In the genomic region with DNA sequence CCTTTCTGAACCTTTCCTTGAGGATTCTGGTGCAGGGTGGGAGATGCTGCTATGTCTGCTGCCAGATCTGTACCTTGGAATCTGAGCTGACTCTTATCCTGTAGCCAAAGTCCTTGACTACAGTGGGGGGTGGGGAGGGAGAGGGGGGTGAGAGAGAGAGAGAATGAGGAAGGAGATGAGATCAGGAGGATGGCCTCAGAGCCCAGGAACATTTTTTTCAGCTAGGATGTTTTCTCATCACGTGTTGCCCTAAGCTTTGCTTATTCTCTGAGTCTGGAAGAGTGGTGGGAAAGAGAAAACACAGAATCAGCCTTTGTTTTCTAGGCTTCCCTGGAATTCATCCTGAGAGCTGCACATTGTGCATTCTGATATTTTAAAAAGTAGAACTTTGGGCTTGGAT, we compare ENCODE assay signal across 8 mouse cellular contexts. TPM values are rescaled to one million over a fixed set of nuclear protein-coding genes. Genes with fewer than 3 reads are reported as not detected.
DNase-seq lines count a peak whose midpoint lies in the region; ATAC-seq and TF ChIP-seq lines count a peak whose summit lies in the region.

No protein-coding gene starts in this region.

- no peak for DNase-seq in spleen, adult 2 months (ENCODE audit: low read depth in 1 of 2, low spot score in 2 of 2)
- no peak for DNase-seq in spleen, adult 18-20 months
- DNase-seq in limb, embryonic 14.5 days (ENCODE audit: low spot score), result no peak
- DNase-seq in left cerebral cortex, postnatal 36 days (ENCODE audit: low spot score in 2 of 2), result no peak
- no peak for DNase-seq in cerebellum, adult 9-11 months
- no peak for DNase-seq in cerebellum, adult 11-12 months

- no peak for ATAC-seq in forebrain, embryonic 15.5 days (replicated peaks)
- no peak for ATAC-seq in limb, embryonic 14.5 days (ENCODE audit: low FRiP score, low read depth)
- no peak for ATAC-seq in stomach, embryonic 16.5 days (ENCODE audit: insufficient read depth, low FRiP score)

- H3K36me3 ChIP-seq in spleen, adult 2 months (ENCODE audit: control insufficient read depth, insufficient read depth, low read length), result peaks cover 5% of the 10 kb centered on the region; the same call in 1 of the 2 replicates
- H3K36me3 ChIP-seq in forebrain, embryonic 15.5 days, result no peaks in the 10 kb centered on the region
- peaks cover 21% of the 10 kb centered on the region; the same call in 1 of the 2 replicates for H3K36me3 ChIP-seq in limb, embryonic 14.5 days (ENCODE audit: control insufficient read depth, insufficient read depth, low read length)
- no peaks in the 10 kb centered on the region for H3K36me3 ChIP-seq in stomach, embryonic 16.5 days (ENCODE audit: control insufficient read depth, insufficient read depth, low read length)

- peak overlapping the region; percentile 6; the same call in 1 of the 2 replicates for H3K27ac ChIP-seq in spleen, adult 2 months (ENCODE audit: insufficient read depth, low read length)
- no peak overlapping the region for H3K27ac ChIP-seq in forebrain, embryonic 15.5 days (replicated peaks)
- H3K27ac ChIP-seq in limb, embryonic 14.5 days (replicated peaks; ENCODE audit: low read depth, low read length), result no peak overlapping the region
- H3K27ac ChIP-seq in stomach, embryonic 16.5 days (ENCODE audit: low read length), result no peak overlapping the region

- no peaks in the 10 kb centered on the region for H3K4me1 ChIP-seq in spleen, adult 2 months (ENCODE audit: control insufficient read depth, insufficient read depth, insufficient read length)
- H3K4me1 ChIP-seq in forebrain, embryonic 15.5 days, result peaks cover 41% of the 10 kb centered on the region
- peaks cover 23% of the 10 kb centered on the region for H3K4me1 ChIP-seq in limb, embryonic 14.5 days (ENCODE audit: control insufficient read depth, insufficient read depth, low read length)
- peaks cover 26% of the 10 kb centered on the region for H3K4me1 ChIP-seq in stomach, embryonic 16.5 days (ENCODE audit: control insufficient read depth, insufficient read depth, low read length)

- H3K9me3 ChIP-seq in forebrain, embryonic 15.5 days, result no peaks in the 10 kb centered on the region
- H3K9me3 ChIP-seq in limb, embryonic 14.5 days (ENCODE audit: control insufficient read depth, low read length), result no peaks in the 10 kb centered on the region
- H3K9me3 ChIP-seq in stomach, embryonic 16.5 days (replicated peaks; ENCODE audit: control insufficient read depth, low read length), result no peaks in the 10 kb centered on the region

- whole genome bisulfite sequencing in spleen, adult 2 months, result 26% methylated on average over 1 of the region's 1 CpGs
- 19% methylated on average over 1 of the region's 1 CpGs for WGBS in forebrain, embryonic 15.5 days
- WGBS in limb, embryonic 14.5 days, result 63% methylated on average over 1 of the region's 1 CpGs
- 0% methylated on average over 1 of the region's 1 CpGs for WGBS in stomach, embryonic 16.5 days

- TF ChIP-seq POLR2A in spleen, adult 2 months (IDR thresholded peaks at IDR 0.05; ENCODE audit: low read depth, low read length), result no peak
- TF ChIP-seq POLR2A in limb, embryonic 14.5 days (IDR thresholded peaks at IDR 0.05; ENCODE audit: borderline replicate concordance, extremely low read depth, insufficient read depth, insufficient read length), result no peak

- H3K4me3 ChIP-seq in spleen, adult 2 months (ENCODE audit: extremely low read depth, insufficient read depth, insufficient read length), result no peak overlapping the region; the same call in 1 of the 2 replicates
- H3K4me3 ChIP-seq in forebrain, embryonic 15.5 days, result peak overlapping the region; percentile 81
- H3K4me3 ChIP-seq in limb, embryonic 14.5 days (replicated peaks; ENCODE audit: low read length), result peak overlapping the region; percentile 92; the same call in 1 of the 2 replicates
- H3K4me3 ChIP-seq in stomach, embryonic 16.5 days (replicated peaks; ENCODE audit: low read length), result peak overlapping the region; percentile 80

- peak overlapping the region; percentile 81 for H3K4me2 ChIP-seq in forebrain, embryonic 15.5 days (replicated peaks)
- peak overlapping the region; percentile 54 for H3K4me2 ChIP-seq in limb, embryonic 14.5 days (replicated peaks; ENCODE audit: low read depth, low read length, severe bottlenecking)
- H3K4me2 ChIP-seq in stomach, embryonic 16.5 days (ENCODE audit: low read depth, low read length), result peak overlapping the region; percentile 93

- H3K27me3 ChIP-seq in spleen, adult 2 months (ENCODE audit: control insufficient read depth, insufficient read depth, low read length), result no peaks in the 10 kb centered on the region
- H3K27me3 ChIP-seq in forebrain, embryonic 15.5 days, result no peaks in the 10 kb centered on the region
- no peaks in the 10 kb centered on the region for H3K27me3 ChIP-seq in limb, embryonic 14.5 days (ENCODE audit: control insufficient read depth, insufficient read depth, low read length)
- no peaks in the 10 kb centered on the region for H3K27me3 ChIP-seq in stomach, embryonic 16.5 days (ENCODE audit: control insufficient read depth, insufficient read depth, low read length)

- no peak for TF ChIP-seq CTCF in spleen, adult 2 months (IDR thresholded peaks at IDR 0.05; ENCODE audit: extremely low read depth, insufficient read depth, insufficient read length, insufficient replicate concordance)

- no peak overlapping the region; the same call in 1 of the 2 replicates for H3K9ac ChIP-seq in forebrain, embryonic 15.5 days (replicated peaks)
- peak overlapping the region; percentile 79 for H3K9ac ChIP-seq in limb, embryonic 14.5 days (ENCODE audit: low read depth, low read length, severe bottlenecking)
- H3K9ac ChIP-seq in stomach, embryonic 16.5 days (ENCODE audit: low read length), result peak overlapping the region; percentile 53

- intact Hi-C loops in left cerebral cortex, postnatal 36 days (cut with DNase I), result no loop called here

RNA-seq across cellular contexts. Expression of gene Aak1, which starts 2.2 kb away (rescaled TPM):
- polyA plus RNA-seq in spleen, adult 2 months (2012; rRNA removed), result 21.5 and 22.1 TPM in 2 replicates
- polyA plus RNA-seq in forebrain, embryonic 15.5 days (2015; fragmentation: Nextera tagmentation; extraction: Ambion mirVana), result 36.1 and 39.3 TPM in 2 replicates
- 24.7 and 27.4 TPM in 2 replicates for polyA plus RNA-seq in limb, embryonic 14.5 days (2012; rRNA removed)
- polyA plus RNA-seq in limb, embryonic 14.5 days (2014; fragmentation: Nextera tagmentation; extraction: Ambion mirVana), result 19.8 and 20.9 TPM in 2 replicates
- polyA plus RNA-seq in stomach, embryonic 16.5 days (2015; fragmentation: Nextera tagmentation; extraction: Ambion mirVana), result 9.1 and 13.7 TPM in 2 replicates
- total RNA-seq in left cerebral cortex, postnatal 36 days (2021), result 100 to 1,000 TPM; 399 to 437 TPM

RNA-seq across cellular contexts. Expression of gene Anxa4, which starts 58.2 kb away (rescaled TPM):
- 9.7 and 13.7 TPM in 2 replicates for polyA plus RNA-seq in spleen, adult 2 months (2012; rRNA removed)
- polyA plus RNA-seq in forebrain, embryonic 15.5 days (2015; fragmentation: Nextera tagmentation; extraction: Ambion mirVana), result 5.8 and 5.9 TPM in 2 replicates
- polyA plus RNA-seq in limb, embryonic 14.5 days (2012; rRNA removed), result 23.1 and 28.3 TPM in 2 replicates
- polyA plus RNA-seq in limb, embryonic 14.5 days (2014; fragmentation: Nextera tagmentation; extraction: Ambion mirVana), result 45.6 and 50.5 TPM in 2 replicates
- polyA plus RNA-seq in stomach, embryonic 16.5 days (2015; fragmentation: Nextera tagmentation; extraction: Ambion mirVana), result 146 and 153 TPM in 2 replicates
- total RNA-seq in left cerebral cortex, postnatal 36 days (2021), result 1 to 10 TPM; 4.6 to 6.3 TPM
